Mouse (Mus musculus) liver, embryonic 14.5 days (tissue): ENCODE data around the gene Pnpo.

ENCODE experiments used
- CTCF ChIP-seq: IDR thresholded peaks from 2 replicates; pipeline ENCODE4 v1.5.1; 2016; ENCODE audit warnings: antibody characterized with exemption, low read depth, control low read depth
- EP300 ChIP-seq: IDR thresholded peaks from 2 replicates; pipeline ENCODE4 v1.6.1; 2016; ENCODE audit warnings: antibody characterized with exemption, low read depth

- TF ChIP-seq CTCF (no peak), EP300 (no peak)
Measured at GRCm38 (mm10) chr11:96901332-96901731, 42.5 kb downstream of the Pnpo start.
